Mouse (Mus musculus): ENCODE results near the gene Sox10.

- TF ChIP-seq CTCF (IDR thresholded peaks at IDR 0.05; ENCODE audit: borderline replicate concordance, extremely low read depth, insufficient read depth, insufficient read length) (no peak), POLR2A (IDR thresholded peaks at IDR 0.05; ENCODE audit: borderline replicate concordance, extremely low read depth, insufficient read depth, insufficient read length, poor library complexity, severe bottlenecking) (no peak)
Measured at GRCm38 (mm10) chr15:79192885-79193845, 28.1 kb upstream of the Sox10 start.
